Mouse (Mus musculus) ES-E14 (cell line): ENCODE results near the gene Dab2ip.

Source experiments
- HCFC1 ChIP-seq: IDR thresholded peaks from 2 replicates; pipeline ENCODE4 v1.6.1; 2012; ENCODE audit warnings: low read length, inconsistent platforms, borderline replicate concordance; ENCODE audit not compliant: insufficient read depth
- MAFK ChIP-seq: IDR thresholded peaks from 2 replicates; pipeline ENCODE4 v1.6.1; 2014; ENCODE audit warnings: mild to moderate bottlenecking, low read depth, low read length, inconsistent platforms; ENCODE audit not compliant: insufficient read depth
- ZC3H11A ChIP-seq: IDR thresholded peaks from 2 replicates; pipeline ENCODE4 v1.6.1; 2012; ENCODE audit warnings: low read depth, mild to moderate bottlenecking, inconsistent platforms, low read length, borderline replicate concordance
- ZNF384 ChIP-seq: IDR thresholded peaks from 2 replicates; pipeline ENCODE4 v1.6.1; 2012; ENCODE audit warnings: low read depth, low read length, inconsistent platforms

DNA sequence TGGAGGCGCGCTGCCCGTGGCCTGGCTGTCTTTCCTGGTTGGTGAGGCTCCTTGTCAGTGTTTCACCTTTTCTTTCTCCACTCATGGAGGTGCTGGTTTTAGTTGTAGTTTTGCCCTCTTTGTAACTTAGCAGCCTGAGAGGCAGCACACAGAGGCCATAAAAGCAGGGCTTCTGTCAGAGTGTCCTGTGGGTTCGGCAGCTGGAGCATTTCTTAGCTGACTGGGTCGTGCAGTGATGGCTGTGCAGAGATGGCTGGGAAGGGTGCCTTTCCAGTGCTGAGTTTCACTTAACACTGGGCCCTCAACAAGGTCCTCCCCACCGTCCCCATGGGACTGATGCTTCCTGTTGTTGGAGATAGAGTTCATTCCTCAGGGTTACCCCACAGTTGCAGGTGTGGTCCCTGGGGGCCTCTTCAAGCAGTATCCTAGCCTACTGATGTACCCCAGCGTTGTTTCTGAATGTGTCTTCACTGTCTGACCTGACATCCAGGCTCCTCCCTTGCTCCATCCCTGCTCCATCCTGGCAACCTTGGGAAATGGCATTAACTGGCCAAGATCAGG lies 179.5 kb downstream of the Dab2ip start:
- TF ChIP-seq ZC3H11A: no peak
- no peak for TF ChIP-seq ZNF384
- TF ChIP-seq MAFK: no peak
- TF ChIP-seq HCFC1: no peak
